Mouse (Mus musculus) limb, embryonic 10.5 days (tissue): Measurements from ENCODE around the gene Fam155a. TPM values are rescaled to one million over a fixed set of nuclear protein-coding genes. Genes with fewer than 3 reads are reported as not detected.
A peak's percentile ranks its signal among the peaks of the same experiment; 100 is the strongest.
"Not testable (repeated sequence)": the region's sequence is repeated elsewhere in the genome, so short reads cannot be mapped to it uniquely, and the experiment has no call there.

Source experiments
- DNase-seq: peaks from one replicate; pipeline ENCODE4 v3.0.0-alpha.2; 2017; ENCODE audit warnings: low spot score
- H3K27ac ChIP-seq: fragments of 300-500 bp; sonication (generic); 2 replicates; pipeline ENCODE4 v1.5.1; 2016; ENCODE audit warnings: mild to moderate bottlenecking
- H3K27me3 ChIP-seq: fragments of 300-500 bp; sonication (generic); 2 replicates; pipeline ENCODE4 v1.6.1; 2016; ENCODE audit warnings: low read depth, mild to moderate bottlenecking; ENCODE audit not compliant: poor library complexity, severe bottlenecking
- H3K36me3 ChIP-seq: fragments of 300-500 bp; sonication (generic); 2 replicates; pipeline ENCODE4 v1.6.1; 2016; ENCODE audit warnings: mild to moderate bottlenecking, moderate library complexity
- H3K4me1 ChIP-seq: fragments of 300-500 bp; sonication (generic); 2 replicates; pipeline ENCODE4 v1.6.1; 2016
- H3K4me3 ChIP-seq: fragments of 300-500 bp; sonication (generic); 2 replicates; pipeline ENCODE4 v1.5.1; 2016; ENCODE audit warnings: mild to moderate bottlenecking, moderate library complexity
- H3K9me3 ChIP-seq: fragments of 300-500 bp; sonication (generic); replicated peaks from 2 replicates; pipeline ENCODE4 v1.6.1; 2016; ENCODE audit warnings: mild to moderate bottlenecking
- WGBS: fragments of 180-500 bp; shearing (Covaris S2); methylation state at CpG from one replicate; pipeline ENCODE4 v1.1.7; 2016; 5-methylcytosine and 5-hydroxymethylcytosine counted together
- polyA plus RNA-seq: library from polyadenylated mRNA; unstranded; fragments of >200 nt; fragmentation: Nextera tagmentation; extraction: Ambion mirVana; gene quantifications from 2 replicates; pipeline ENCODE4 v1.2.1, GENCODE M21; 2016

Fam155a gene
- polyA plus RNA-seq = 0.19 and 0.25 TPM in 2 replicates

DNA sequence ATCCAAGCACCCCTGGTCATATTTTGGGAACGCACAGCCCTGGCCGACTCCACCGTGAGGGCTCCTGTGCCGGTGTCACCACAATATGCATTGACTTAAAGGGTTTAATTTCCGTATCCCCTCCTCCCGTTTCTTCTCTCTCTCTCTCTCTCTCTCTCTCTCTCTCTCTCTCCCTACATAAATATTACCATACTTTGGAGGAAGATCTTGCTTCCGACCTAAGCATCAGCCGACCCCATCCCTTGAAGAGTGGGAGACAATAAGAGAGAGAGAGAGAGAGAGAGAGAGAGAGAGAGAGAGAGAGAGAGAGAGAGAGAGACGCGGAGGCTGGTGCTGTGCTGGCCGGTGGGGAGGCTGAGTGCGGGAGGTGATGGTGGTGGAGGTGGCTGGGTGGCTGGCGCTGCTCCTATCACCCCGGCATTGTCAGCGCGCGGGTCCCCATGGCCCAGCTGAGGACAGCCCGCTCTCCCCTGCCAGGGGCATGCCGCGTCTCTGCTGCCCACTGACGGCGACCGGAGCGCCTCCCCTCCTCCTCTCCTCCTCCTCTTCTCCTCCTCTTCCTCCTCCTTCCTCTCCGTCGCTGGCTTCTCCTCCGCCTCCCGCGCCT, at the start of gene Fam155a:
Gene Fam155a (minus strand): TSS at position 163 of the 607 bp plus-strand sequence.
- Histone ChIP-seq H3K27ac (no peak within 1 kb of the TSS; the same call in 1 of the 2 replicates), H3K9me3 (no peaks in the 10 kb centered on the region), H3K27me3 (peaks cover 62% of the 10 kb centered on the region), H3K4me1 (peaks cover 25% of the 10 kb centered on the region), H3K36me3 (no peaks in the 10 kb centered on the region), H3K4me3 (peak within 1 kb of the TSS; percentile 68)
- 1% methylated on average over 20 of the region's 29 CpGs for WGBS
- peak; percentile 46 for DNase-seq

GRCm38 (mm10) chr8:9813273-9813946, 42.4 kb upstream of the Fam155a start:
- H3K36me3 ChIP-seq = no peaks in the 10 kb centered on the region
- peak; percentile 53 for DNase-seq
- H3K9me3 ChIP-seq = no peaks in the 10 kb centered on the region
- 34% methylated on average over 8 of the region's 8 CpGs for WGBS
- no peak overlapping the region for H3K4me3 ChIP-seq
- no peak overlapping the region for H3K27ac ChIP-seq
- no peaks in the 10 kb centered on the region for H3K27me3 ChIP-seq
- peaks cover 43% of the 10 kb centered on the region for H3K4me1 ChIP-seq

- H3K36me3 ChIP-seq = no peaks in the 10 kb centered on the region
- H3K4me3 ChIP-seq = no peak overlapping the region
- no peaks in the 10 kb centered on the region for H3K9me3 ChIP-seq
- DNase-seq = no peak
- no peak overlapping the region for H3K27ac ChIP-seq
- H3K4me1 ChIP-seq = peaks cover 33% of the 10 kb centered on the region
- WGBS = 78% methylated on average over 12 of the region's 12 CpGs
- H3K27me3 ChIP-seq = no peaks in the 10 kb centered on the region
Observed at GRCm38 (mm10) chr8:9810955-9811530, 40.1 kb upstream of the Fam155a start.

- Histone ChIP-seq H3K4me3 (no peak overlapping the region), H3K27ac (no peak overlapping the region), H3K4me1 (peaks cover 41% of the 10 kb centered on the region), H3K9me3 (no peaks in the 10 kb centered on the region), H3K27me3 (no peaks in the 10 kb centered on the region), H3K36me3 (no peaks in the 10 kb centered on the region)
- DNase-seq = no peak
- WGBS = 88% methylated on average over 9 of the region's 9 CpGs
Observed at GRCm38 (mm10) chr8:9808596-9808995, 37.6 kb upstream of the Fam155a start.

DNA sequence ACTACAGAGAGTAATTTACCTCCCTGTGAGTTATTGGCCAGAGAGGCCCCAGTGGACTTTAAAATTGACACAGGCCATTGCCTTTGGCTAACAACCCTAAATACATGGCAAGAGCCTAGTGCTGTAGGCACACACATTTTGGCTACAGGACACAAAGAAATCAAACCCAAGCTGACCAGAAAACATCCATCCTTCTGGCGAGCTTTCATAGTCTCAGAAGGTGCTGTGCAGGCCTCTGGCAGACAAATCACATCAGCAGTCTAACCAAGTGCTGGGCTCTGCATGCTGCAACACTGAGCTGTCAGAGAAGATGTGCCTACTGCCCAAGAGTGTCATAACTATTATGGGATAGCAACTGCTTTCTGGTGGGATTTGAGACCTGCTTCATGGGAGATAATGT, 34.7 kb upstream of the Fam155a start:
- Histone ChIP-seq H3K27me3 (no peaks in the 10 kb centered on the region), H3K36me3 (no peaks in the 10 kb centered on the region), H3K4me3 (no peak overlapping the region), H3K4me1 (peaks cover 33% of the 10 kb centered on the region), H3K27ac (no peak overlapping the region), H3K9me3 (no peaks in the 10 kb centered on the region)
- no peak for DNase-seq
- WGBS = 59% methylated on average over 1 of the region's 1 CpGs

DNA sequence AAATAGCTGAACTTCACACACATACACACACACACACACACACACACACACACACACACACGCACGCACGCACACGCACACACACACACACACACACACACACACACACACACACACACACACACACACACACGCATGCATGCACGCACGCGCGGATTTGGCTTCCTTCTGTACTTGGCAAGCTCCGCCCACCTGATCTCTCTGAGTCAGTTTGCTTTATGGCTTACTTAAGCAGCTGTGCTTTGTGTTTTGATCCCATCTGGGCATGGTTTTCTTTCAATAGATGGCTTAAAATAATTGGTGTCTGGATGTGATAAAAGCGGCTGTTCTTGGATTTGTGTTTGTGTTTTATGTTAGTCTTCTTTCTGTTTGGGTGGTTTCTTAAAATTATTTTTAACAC, 29.4 kb upstream of the Fam155a start:
- DNase-seq, H3K9me3 ChIP-seq, H3K27ac ChIP-seq, H3K27me3 ChIP-seq, H3K36me3 ChIP-seq, H3K4me3 ChIP-seq: not testable (repeated sequence)
- WGBS = 70% methylated on average over 7 of the region's 11 CpGs
- peaks cover 30% of the 10 kb centered on the region for H3K4me1 ChIP-seq

DNA sequence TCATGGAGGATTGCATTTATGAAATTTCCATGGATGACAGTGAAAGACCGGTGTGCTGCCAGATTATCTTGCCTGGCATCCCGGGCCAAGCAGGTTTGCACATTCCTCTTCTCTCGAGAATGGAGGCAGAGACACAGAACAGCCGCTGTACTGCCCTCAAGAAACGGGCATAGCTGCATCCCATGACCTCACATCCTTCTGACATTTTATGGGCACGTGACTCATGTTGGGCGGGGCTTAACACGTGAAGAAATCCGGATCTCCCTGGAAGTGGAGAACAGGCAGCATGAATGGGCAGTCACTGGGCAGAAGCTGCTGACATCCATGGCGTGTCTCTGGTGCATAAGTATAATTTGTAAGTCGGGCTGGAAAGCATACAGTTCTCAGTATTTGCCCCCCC, 29.0 kb upstream of the Fam155a start:
- WGBS = 83% methylated on average over 11 of the region's 11 CpGs
- DNase-seq = no peak
- Histone ChIP-seq H3K27ac (no peak overlapping the region), H3K36me3 (no peaks in the 10 kb centered on the region), H3K27me3 (no peaks in the 10 kb centered on the region), H3K4me1 (peaks cover 28% of the 10 kb centered on the region), H3K4me3 (no peak overlapping the region), H3K9me3 (no peaks in the 10 kb centered on the region)

DNA sequence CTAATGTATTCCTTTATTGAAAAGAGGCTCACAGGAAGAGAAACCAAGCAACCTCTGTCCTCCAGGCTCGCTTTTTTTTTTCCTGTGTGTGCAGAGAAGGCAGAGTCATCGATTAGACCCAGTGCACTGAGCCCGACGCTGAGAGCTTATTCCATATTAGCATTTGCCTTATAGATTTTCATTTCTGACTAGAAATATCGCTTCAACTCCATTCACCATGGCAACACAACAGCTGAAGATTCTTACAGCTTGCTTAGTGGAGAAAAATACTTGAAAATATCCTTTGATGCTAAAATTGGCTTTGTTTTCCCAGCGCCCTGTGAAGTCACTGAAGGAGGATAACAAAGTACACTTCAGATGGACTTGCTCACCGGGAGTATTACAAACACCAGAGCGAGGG, 26.6 kb upstream of the Fam155a start:
- no peaks in the 10 kb centered on the region for H3K27me3 ChIP-seq
- H3K27ac ChIP-seq = no peak overlapping the region
- H3K4me3 ChIP-seq = no peak overlapping the region
- WGBS = 89% methylated on average over 8 of the region's 8 CpGs
- H3K4me1 ChIP-seq = peaks cover 28% of the 10 kb centered on the region
- H3K9me3 ChIP-seq = no peaks in the 10 kb centered on the region
- no peak for DNase-seq
- no peaks in the 10 kb centered on the region for H3K36me3 ChIP-seq

DNA sequence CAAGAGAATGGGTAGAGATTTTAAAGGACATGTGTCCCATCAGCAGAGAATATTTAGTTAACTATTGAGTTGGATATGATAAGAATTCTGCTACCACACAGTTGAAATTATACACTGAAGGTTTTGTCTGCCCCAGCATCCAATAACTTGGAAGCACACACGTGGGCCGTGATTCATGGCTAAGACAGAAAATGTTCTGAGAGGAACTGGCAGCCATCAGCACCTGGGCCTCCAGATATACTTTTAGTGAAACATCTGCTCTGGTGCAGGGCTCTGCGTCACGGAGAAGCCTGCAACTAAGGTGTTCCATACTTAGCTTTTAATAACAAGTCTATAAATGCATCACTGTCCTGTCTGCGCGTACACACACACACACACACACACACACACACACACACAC, 24.8 kb upstream of the Fam155a start:
- 95% methylated on average over 6 of the region's 6 CpGs for WGBS
- DNase-seq = no peak
- Histone ChIP-seq H3K4me3 (no peak overlapping the region), H3K27me3 (no peaks in the 10 kb centered on the region), H3K36me3 (no peaks in the 10 kb centered on the region), H3K27ac (no peak overlapping the region), H3K4me1 (peaks cover 17% of the 10 kb centered on the region), H3K9me3 (no peaks in the 10 kb centered on the region)

- Histone ChIP-seq H3K4me3 (no peak overlapping the region), H3K4me1 (no peaks in the 10 kb centered on the region), H3K9me3 (no peaks in the 10 kb centered on the region), H3K36me3 (no peaks in the 10 kb centered on the region), H3K27ac (no peak overlapping the region), H3K27me3 (no peaks in the 10 kb centered on the region)
- DNase-seq = no peak
- WGBS = 64% methylated on average over 9 of the region's 9 CpGs
Observed at GRCm38 (mm10) chr8:9793351-9793750, 22.4 kb upstream of the Fam155a start.

GRCm38 (mm10) chr8:9780332-9780731, 9.4 kb upstream of the Fam155a start:
- no peaks in the 10 kb centered on the region for H3K36me3 ChIP-seq
- no peak for DNase-seq
- H3K4me1 ChIP-seq = no peaks in the 10 kb centered on the region
- no peak overlapping the region for H3K27ac ChIP-seq
- peaks cover 6% of the 10 kb centered on the region; the same call in 1 of the 2 replicates for H3K27me3 ChIP-seq
- H3K4me3 ChIP-seq = no peak overlapping the region
- 89% methylated on average over 10 of the region's 10 CpGs for WGBS
- no peaks in the 10 kb centered on the region for H3K9me3 ChIP-seq

- H3K9me3 ChIP-seq = no peaks in the 10 kb centered on the region
- H3K4me3 ChIP-seq = no peak overlapping the region
- H3K36me3 ChIP-seq = no peaks in the 10 kb centered on the region
- H3K27me3 ChIP-seq = peaks cover 20% of the 10 kb centered on the region
- 83% methylated on average over 8 of the region's 8 CpGs for WGBS
- no peaks in the 10 kb centered on the region for H3K4me1 ChIP-seq
- no peak overlapping the region for H3K27ac ChIP-seq
- no peak for DNase-seq
Observed at GRCm38 (mm10) chr8:9778148-9778547, 7.2 kb upstream of the Fam155a start.

- DNase-seq = no peak
- Histone ChIP-seq H3K36me3 (no peaks in the 10 kb centered on the region), H3K27me3 (peaks cover 34% of the 10 kb centered on the region), H3K4me3 (no peak overlapping the region), H3K9me3 (no peaks in the 10 kb centered on the region), H3K27ac (no peak overlapping the region), H3K4me1 (peaks cover 7% of the 10 kb centered on the region)
- WGBS = 89% methylated on average over 10 of the region's 10 CpGs
Observed at GRCm38 (mm10) chr8:9776818-9777217, 5.9 kb upstream of the Fam155a start.
